Comparison of ENCODE assay signal across 17 mouse cellular contexts in genomic region chr3:146260845-146261244, GRCm38 (mm10). TPM values are rescaled to one million over a fixed set of nuclear protein-coding genes. Genes with fewer than 3 reads are reported as not detected.
"Had no signal": no experiment of that assay in that cellular context is flagged by ENCODE, and none has a peak within 500 bp of the region (broad histone marks: within the 10 kb centered on the region; RNA-seq: fewer than 3 reads in every experiment).

No protein-coding gene starts in this region.

- H3K9ac ChIP-seq: liver, embryonic 15.5 days; liver, postnatal 0 days; lung, embryonic 15.5 days; midbrain, embryonic 13.5 days; midbrain, embryonic 15.5 days; neural tube, embryonic 12.5 days; stomach, embryonic 15.5 days had no signal

- DNase-seq: liver, postnatal 0 days; right cerebral cortex, postnatal 14 days; thymus, adult 2 months; thymus, postnatal 25 days; thymus, postnatal 4 days had no signal

- H3K4me2 ChIP-seq: liver, embryonic 15.5 days; lung, embryonic 15.5 days; midbrain, embryonic 11.5 days; midbrain, embryonic 13.5 days; midbrain, embryonic 15.5 days; neural tube, embryonic 12.5 days; stomach, embryonic 15.5 days had no signal

- H3K27ac ChIP-seq: liver, embryonic 15.5 days; lung, embryonic 15.5 days; macrophage; midbrain, embryonic 13.5 days; midbrain, embryonic 15.5 days; neural tube, embryonic 12.5 days; stomach, embryonic 15.5 days had no signal

- H3K4me3 ChIP-seq: liver, embryonic 15.5 days; lung, embryonic 15.5 days; megakaryocyte, embryonic 14.5 days; midbrain, embryonic 13.5 days; midbrain, embryonic 15.5 days; neural tube, embryonic 12.5 days; stomach, embryonic 15.5 days had no signal

- H3K4me1 ChIP-seq: liver, embryonic 15.5 days; megakaryocyte, embryonic 14.5 days; midbrain, embryonic 13.5 days; midbrain, embryonic 15.5 days; neural tube, embryonic 12.5 days; stomach, embryonic 15.5 days had no signal

- ATAC-seq: liver, postnatal 0 days; midbrain, embryonic 13.5 days; midbrain, embryonic 15.5 days had no signal

- H3K27me3 ChIP-seq: liver, embryonic 15.5 days; lung, embryonic 15.5 days; midbrain, embryonic 13.5 days; midbrain, embryonic 15.5 days; neural tube, embryonic 12.5 days; stomach, embryonic 15.5 days had no signal

- H3K9me3 ChIP-seq: liver, embryonic 15.5 days; lung, embryonic 15.5 days; midbrain, embryonic 13.5 days; midbrain, embryonic 15.5 days; neural tube, embryonic 12.5 days; stomach, embryonic 15.5 days had no signal

- H3K36me3 ChIP-seq: liver, embryonic 15.5 days; lung, embryonic 15.5 days; midbrain, embryonic 13.5 days; midbrain, embryonic 15.5 days; neural tube, embryonic 12.5 days; stomach, embryonic 15.5 days had no signal

RNA-seq across cellular contexts. Expression of gene Lpar3, which starts 40.1 kb away (rescaled TPM):
- total RNA-seq: megakaryocyte progenitor cell, adult 5-6 weeks; monocyte, adult 5-6 weeks; neutrophil, adult 5-6 weeks had no signal
- polyA plus RNA-seq: liver, postnatal 0 days; macrophage had no signal
